Mouse (Mus musculus) MEL (cell line): ENCODE measurements around the gene Lrch3. TPM values are rescaled to one million over a fixed set of nuclear protein-coding genes. Genes with fewer than 3 reads are reported as not detected.
A peak's percentile ranks its signal among the peaks of the same experiment; 100 is the strongest.

Source experiments
- DNase-seq: peaks from one replicate; pipeline ENCODE4 v3.0.0; 2011; ENCODE audit warnings: low read depth, low spot score
- H3K27ac ChIP-seq: 2 replicates; pipeline ENCODE4 v1.5.1; 2012; ENCODE audit warnings: low read depth, mild to moderate bottlenecking, control low read depth, low read length, moderate library complexity; ENCODE audit not compliant: control insufficient read depth
- H3K27me3 ChIP-seq, 2 experiments: fragments of 150-350 bp in 1 of 2; sonication (generic) in 1 of 2; 2 replicates each; pipeline ENCODE4 v1.6.1; 2012; ENCODE audit warnings: low read length in 2 of 2, mild to moderate bottlenecking in 2 of 2, improper control_type of control experiment in 1 of 2, moderate library complexity in 1 of 2; ENCODE audit not compliant: insufficient read depth in 2 of 2, control insufficient read depth in 1 of 2
- H3K36me3 ChIP-seq, 2 experiments: 2 replicates each; pipeline ENCODE4 v1.6.1; 2012 to 2014; ENCODE audit warnings: low read length in 2 of 2, improper control_type of control experiment in 1 of 2, inconsistent platforms in 1 of 2, mild to moderate bottlenecking in 1 of 2; ENCODE audit not compliant: insufficient read depth in 2 of 2, control insufficient read depth in 1 of 2
- H3K4me1 ChIP-seq, 2 experiments: fragments of 150-350 bp in 1 of 2; sonication (generic) in 1 of 2; 2 replicates each; pipeline ENCODE4 v1.6.1; 2012; ENCODE audit warnings: low read length in 2 of 2, improper control_type of control experiment in 1 of 2, mild to moderate bottlenecking in 1 of 2; ENCODE audit not compliant: insufficient read depth in 2 of 2, control insufficient read depth in 1 of 2
- H3K4me3 ChIP-seq, 2 experiments: fragments of 150-350 bp in 1 of 2; sonication (generic) in 1 of 2; 2 replicates each; pipeline ENCODE4 v1.5.1; 2012; ENCODE audit warnings: low read depth in 2 of 2, low read length in 2 of 2, mild to moderate bottlenecking in 2 of 2, moderate library complexity in 2 of 2, control low read depth in 1 of 2, improper control_type of control experiment in 1 of 2; ENCODE audit not compliant: control insufficient read depth in 1 of 2, insufficient read depth in 1 of 2
- H3K79me2 ChIP-seq: 2 replicates; pipeline ENCODE4 v1.6.1; 2012; ENCODE audit warnings: mild to moderate bottlenecking, low read length, moderate library complexity; ENCODE audit not compliant: control insufficient read depth, poor library complexity, insufficient read depth
- H3K9ac ChIP-seq: 2 replicates; pipeline ENCODE4 v1.6.1; 2012; ENCODE audit warnings: low read depth, mild to moderate bottlenecking, control low read depth, low read length, moderate library complexity; ENCODE audit not compliant: control insufficient read depth, poor library complexity, severe bottlenecking
- H3K9me3 ChIP-seq: fragments of 150-350 bp; sonication (generic); replicated peaks from 2 replicates; pipeline ENCODE4 v1.6.1; 2012; ENCODE audit warnings: mild to moderate bottlenecking, low read length, improper control_type of control experiment, moderate library complexity; ENCODE audit not compliant: insufficient read depth
- BHLHE40 ChIP-seq: IDR thresholded peaks from 2 replicates; pipeline ENCODE4 v1.6.1; 2012; ENCODE audit warnings: low read depth, mild to moderate bottlenecking, inconsistent platforms, low read length, improper control_type of control experiment, borderline replicate concordance
- CHD1 ChIP-seq: IDR thresholded peaks from 2 replicates; pipeline ENCODE4 v1.6.1; 2012; ENCODE audit warnings: low read depth, mild to moderate bottlenecking, inconsistent platforms, low read length, improper control_type of control experiment
- ETS1 ChIP-seq: IDR thresholded peaks from 2 replicates; pipeline ENCODE4 v1.6.1; 2012; ENCODE audit warnings: low read depth, mild to moderate bottlenecking, inconsistent platforms, low read length, improper control_type of control experiment, moderate library complexity
- GATA1 ChIP-seq: IDR thresholded peaks from 2 replicates; pipeline ENCODE4 v1.6.1; 2011; ENCODE audit warnings: low read depth, low read length, improper control_type of control experiment
- HCFC1 ChIP-seq: IDR thresholded peaks from 2 replicates; pipeline ENCODE4 v1.6.1; 2012; ENCODE audit warnings: low read depth, mild to moderate bottlenecking, inconsistent platforms, low read length, improper control_type of control experiment, moderate library complexity
- MXI1 ChIP-seq: IDR thresholded peaks from 2 replicates; pipeline ENCODE4 v1.6.1; 2011; ENCODE audit warnings: mild to moderate bottlenecking, low read depth, low read length, improper control_type of control experiment
- RCOR1 ChIP-seq: IDR thresholded peaks from 2 replicates; pipeline ENCODE4 v1.6.1; 2012; ENCODE audit warnings: low read depth, mild to moderate bottlenecking, inconsistent platforms, low read length, improper control_type of control experiment
- SIN3A ChIP-seq: IDR thresholded peaks from 2 replicates; pipeline ENCODE4 v1.6.1; 2012; ENCODE audit warnings: low read length, improper control_type of control experiment, inconsistent platforms
- TBP ChIP-seq: IDR thresholded peaks from 2 replicates; pipeline ENCODE4 v1.8.0; 2011; ENCODE audit warnings: low read depth, low read length, improper control_type of control experiment
- TCF12 ChIP-seq: IDR thresholded peaks from 2 replicates; pipeline ENCODE4 v1.6.1; 2014; ENCODE audit warnings: low read depth, mild to moderate bottlenecking, inconsistent platforms, low read length, improper control_type of control experiment, moderate library complexity
- UBTF ChIP-seq: IDR thresholded peaks from 2 replicates; pipeline ENCODE4 v1.6.1; 2012; ENCODE audit warnings: low read depth, mild to moderate bottlenecking, inconsistent platforms, low read length, improper control_type of control experiment, moderate library complexity, borderline replicate concordance; ENCODE audit not compliant: insufficient read depth
- USF2 ChIP-seq, 2 experiments: IDR thresholded peaks; 2 replicates each; pipeline ENCODE4 v1.6.1; 2011 to 2012; ENCODE audit warnings: improper control_type of control experiment in 2 of 2, low read length in 2 of 2, borderline replicate concordance in 1 of 2, inconsistent platforms in 1 of 2, low read depth in 1 of 2, mild to moderate bottlenecking in 1 of 2; ENCODE audit not compliant: insufficient read depth in 1 of 2
- polyA plus RNA-seq, 2 experiments: library from polyadenylated mRNA; stranded (reverse) in 1 of 2; unstranded in 1 of 2; fragments of >175 nt in 1 of 2; fragments of >200 nt in 1 of 2; gene quantifications; 2 replicates each; pipeline versions ENCODE4 v1.2.1 to v1.2.4; 2012; ENCODE audit warnings: low replicate concordance in 2 of 2, low read depth in 1 of 2; ENCODE audit not compliant: insufficient read length in 2 of 2, insufficient read depth in 1 of 2, missing spikeins in 1 of 2
- total RNA-seq: library from RNA; depleted of rRNA; stranded (reverse); fragments of 300-350 nt; gene quantifications from 2 replicates; pipeline ENCODE4 v1.2.3, GENCODE M21; 2012

Lrch3 gene
- total and polyA plus RNA-seq, 3 experiments: 8.6 to 17.0 TPM; not detected in 1

GRCm38 (mm10) chr16:32877343-32878156 is 36.4 kb upstream of the Lrch3 start, which contains the start of the genes Fyttd1 and Rubcn (continued):
- no peak for TF ChIP-seq USF2 (IDR thresholded peaks at IDR 0.05; ENCODE audit: borderline replicate concordance in 1 of 2, insufficient read depth in 1 of 2, low read depth in 1 of 2, low read length in 2 of 2)
- no peak for TF ChIP-seq CHD1
- TF ChIP-seq UBTF: no peak

- peak; percentile 27; the same call in 1 of the 2 replicates for TF ChIP-seq GATA1
- peak; percentile 15; the same call in 1 of the 2 replicates for TF ChIP-seq BHLHE40
- TF ChIP-seq HCFC1: no peak
- Histone ChIP-seq H3K9me3 (no peaks in the 10 kb centered on the region), H3K9ac (peak overlapping the region; percentile 90), H3K4me1 (peaks cover 0 to 7% of the 10 kb centered on the region in 2 experiments; a peak in 3 of 4 replicates), H3K4me3 (peak overlapping the region; percentile 78 to 81), H3K36me3 (peaks cover 0 to 8% of the 10 kb centered on the region in 2 experiments; a peak in 2 of 4 replicates), H3K79me2 (peaks cover 25% of the 10 kb centered on the region), H3K27me3 (no peaks in the 10 kb centered on the region), H3K27ac (no peak overlapping the region)
- DNase-seq: peak; percentile 47
These were observed 35.7 kb upstream of the Lrch3 start for GRCm38 (mm10) chr16:32878157-32878598.

- H3K4me1 ChIP-seq: peaks cover 0 to 7% of the 10 kb centered on the region in 2 experiments; a peak in 3 of 4 replicates
- TF ChIP-seq RCOR1: peak; percentile 71
- no peak for TF ChIP-seq TBP
- TF ChIP-seq SIN3A: no peak
- no peak for TF ChIP-seq CHD1
- no peak for TF ChIP-seq TCF12
- TF ChIP-seq USF2 (IDR thresholded peaks at IDR 0.05; ENCODE audit: borderline replicate concordance in 1 of 2, insufficient read depth in 1 of 2, low read depth in 1 of 2, low read length in 2 of 2): no peak
- TF ChIP-seq MXI1: no peak
- TF ChIP-seq ETS1: no peak
- H3K36me3 ChIP-seq: peaks cover 2 to 8% of the 10 kb centered on the region in 2 experiments
- no peak overlapping the region; the same call in 1 of the 2 replicates for H3K9ac ChIP-seq
- DNase-seq: no peak
- no peaks in the 10 kb centered on the region for H3K27me3 ChIP-seq
- H3K79me2 ChIP-seq: peaks cover 29% of the 10 kb centered on the region
- H3K27ac ChIP-seq: no peak overlapping the region
- H3K9me3 ChIP-seq: no peaks in the 10 kb centered on the region
- H3K4me3 ChIP-seq: peak overlapping the region in 1 of 2 experiments; percentile 81; a peak in 1 of 4 replicates
These were observed 34.7 kb upstream of the Lrch3 start for GRCm38 (mm10) chr16:32878972-32879926.
